Mouse (Mus musculus): ENCODE data around the gene Map6. TPM values are rescaled to one million over a fixed set of nuclear protein-coding genes. Genes with fewer than 3 reads are reported as not detected.

Gene Map6
- polyA plus RNA-seq, 1 experiment from 2014 or later = 155 TPM

DNA sequence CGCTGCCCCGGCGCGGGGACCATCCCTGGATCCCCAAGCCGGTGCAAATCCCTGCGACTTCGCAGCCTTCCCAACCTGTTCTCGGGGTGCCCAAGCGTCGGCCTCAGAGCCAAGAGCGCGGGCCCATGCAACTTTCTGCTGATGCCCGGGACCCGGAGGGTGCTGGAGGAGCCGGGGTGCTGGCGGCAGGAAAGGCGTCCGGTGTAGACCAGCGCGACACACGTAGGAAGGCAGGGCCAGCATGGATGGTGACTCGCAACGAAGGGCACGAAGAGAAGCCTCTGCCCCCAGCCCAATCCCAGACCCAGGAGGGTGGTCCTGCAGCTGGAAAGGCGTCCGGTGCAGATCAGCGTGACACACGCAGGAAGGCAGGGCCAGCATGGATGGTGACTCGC, 1.3 kb downstream of the Map6 start:
- Histone ChIP-seq H3K36me3 (replicated peaks) (no peaks in the 10 kb centered on the region), H3K9ac (peak overlapping the region; percentile 81), H3K4me2 (peak overlapping the region; percentile 90), H3K27ac (peak overlapping the region; percentile 96), H3K27me3 (replicated peaks) (no peaks in the 10 kb centered on the region), H3K4me3 (peak overlapping the region; percentile 67), H3K4me1 (peaks cover 51% of the 10 kb centered on the region), H3K9me3 (no peaks in the 10 kb centered on the region)
- ATAC-seq (replicated peaks) = peak; percentile 25
- WGBS = under 1% methylated on average over 29 of the region's 29 CpGs

DNA sequence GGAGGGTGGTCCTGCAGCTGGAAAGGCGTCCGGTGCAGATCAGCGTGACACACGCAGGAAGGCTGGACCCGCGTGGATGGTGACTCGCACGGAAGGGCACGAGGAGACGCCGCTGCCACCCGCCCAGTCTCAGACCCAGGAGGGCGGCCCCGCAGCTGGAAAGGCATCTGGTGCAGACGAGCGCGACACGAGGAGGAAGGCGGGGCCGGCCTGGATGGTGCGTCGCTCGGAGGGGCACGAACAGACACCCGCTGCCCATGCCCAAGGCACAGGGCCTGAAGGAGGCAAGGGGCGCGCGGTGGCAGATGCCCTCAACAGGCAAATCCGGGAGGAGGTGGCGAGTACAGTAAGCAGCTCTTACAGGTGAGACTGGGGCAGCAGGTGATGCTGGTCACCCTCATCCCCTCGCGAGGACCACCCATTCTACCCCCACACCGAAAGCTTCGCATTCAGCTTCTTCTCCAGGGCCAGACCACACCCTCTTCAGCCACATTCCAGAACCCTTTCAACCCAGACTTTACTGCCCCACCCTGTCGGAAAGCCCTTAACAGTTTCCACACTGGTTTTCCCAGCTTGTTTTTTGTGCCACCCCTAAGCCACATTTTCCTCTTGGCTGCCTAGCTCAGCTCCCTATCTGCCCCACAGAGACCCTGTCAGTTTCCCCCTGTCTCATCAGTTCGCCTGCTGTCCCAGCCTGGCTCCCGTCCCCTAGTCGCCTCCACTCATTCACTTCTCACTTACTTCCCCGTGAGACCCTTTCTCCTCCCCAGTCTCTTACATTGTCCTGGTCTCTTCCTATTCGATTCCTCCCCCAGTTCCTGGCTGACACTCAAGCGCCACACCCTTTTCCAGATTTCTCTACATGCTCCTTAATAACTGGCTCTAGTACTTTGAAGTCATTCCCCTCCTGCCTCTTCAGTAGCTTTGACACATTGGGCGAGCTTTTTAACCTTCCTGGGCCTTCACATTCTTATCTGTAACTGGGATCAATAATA, 2.0 kb downstream of the Map6 start:
- peak overlapping the region; percentile 96 for H3K27ac ChIP-seq
- 5% methylated on average over 42 of the region's 42 CpGs for WGBS
- H3K9ac ChIP-seq = peak overlapping the region; percentile 81
- H3K4me1 ChIP-seq = peaks cover 59% of the 10 kb centered on the region
- no peaks in the 10 kb centered on the region for H3K36me3 ChIP-seq (replicated peaks)
- peak overlapping the region; percentile 67 for H3K4me3 ChIP-seq
- ATAC-seq (replicated peaks) = peak; percentile 10; the same call in 1 of the 2 replicates
- no peaks in the 10 kb centered on the region for H3K27me3 ChIP-seq (replicated peaks)
- no peaks in the 10 kb centered on the region for H3K9me3 ChIP-seq
- H3K4me2 ChIP-seq = peak overlapping the region; percentile 90

DNA sequence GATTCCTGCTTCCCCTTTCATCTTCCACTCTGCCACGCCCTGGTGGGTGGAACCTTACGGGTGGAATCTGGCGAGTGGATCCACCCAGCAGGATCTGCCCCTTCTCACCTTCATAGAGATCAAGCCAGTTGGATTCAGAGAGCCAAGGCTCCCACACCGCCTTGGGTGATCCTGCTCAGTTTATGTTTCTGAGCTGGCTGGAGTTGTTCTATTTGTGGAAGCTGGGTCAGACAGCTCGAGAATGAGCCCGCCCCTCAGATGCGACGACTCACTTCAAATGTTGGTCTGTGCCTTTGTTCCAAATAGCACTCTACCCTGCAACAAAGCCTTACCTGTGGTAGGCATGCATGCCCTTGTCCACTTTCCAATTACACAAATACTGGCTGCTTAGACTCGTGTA, 4.4 kb downstream of the Map6 start:
- H3K27ac ChIP-seq = peak overlapping the region; percentile 54; the same call in 1 of the 2 replicates
- no peak for ATAC-seq (replicated peaks)
- no peaks in the 10 kb centered on the region for H3K36me3 ChIP-seq (replicated peaks)

DNA sequence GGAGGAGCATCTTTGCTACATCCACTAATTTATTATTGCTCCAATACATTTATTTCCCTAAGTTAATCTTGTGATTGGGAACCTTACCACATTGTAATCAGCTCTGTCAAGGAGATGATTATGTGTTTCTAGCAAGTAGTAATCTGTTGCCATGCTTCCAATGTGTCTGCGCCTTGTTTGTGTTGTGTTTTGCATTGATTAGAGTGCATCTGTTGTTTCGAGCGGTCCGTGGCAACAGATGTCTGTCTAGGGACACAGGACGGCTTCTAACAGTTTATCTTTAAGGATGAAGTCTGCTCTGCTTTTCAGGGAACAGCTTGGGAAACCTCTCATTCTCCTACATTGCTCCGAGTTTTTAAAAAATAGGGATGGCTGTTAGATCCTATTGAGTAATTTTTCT, 7.9 kb downstream of the Map6 start:
- H3K4me1 ChIP-seq = peaks cover 69% of the 10 kb centered on the region
- H3K9ac ChIP-seq = no peak overlapping the region
- peak overlapping the region; percentile 27; the same call in 1 of the 2 replicates for H3K4me2 ChIP-seq
- H3K27ac ChIP-seq = no peak overlapping the region
- H3K27me3 ChIP-seq (replicated peaks) = no peaks in the 10 kb centered on the region
- ATAC-seq (replicated peaks) = no peak
- no peak overlapping the region for H3K4me3 ChIP-seq
- H3K36me3 ChIP-seq (replicated peaks) = no peaks in the 10 kb centered on the region
- WGBS = 47% methylated on average over 6 of the region's 6 CpGs
- no peaks in the 10 kb centered on the region for H3K9me3 ChIP-seq

More for the DNA sequence above, 4.4 kb downstream of the Map6 start:
- Histone ChIP-seq H3K9me3 (no peaks in the 10 kb centered on the region), H3K4me2 (peak overlapping the region; percentile 90), H3K27me3 (replicated peaks) (no peaks in the 10 kb centered on the region), H3K4me1 (peaks cover 73% of the 10 kb centered on the region), H3K4me3 (peak overlapping the region; percentile 67), H3K9ac (peak overlapping the region; percentile 81)
- WGBS = 36% methylated on average over 9 of the region's 9 CpGs

- H3K4me1 ChIP-seq = peaks cover 61% of the 10 kb centered on the region
- WGBS = 86% methylated on average over 1 of the region's 1 CpGs
- H3K36me3 ChIP-seq (replicated peaks) = no peaks in the 10 kb centered on the region
- no peak for ATAC-seq (replicated peaks)
- no peak overlapping the region for H3K9ac ChIP-seq
- H3K9me3 ChIP-seq = no peaks in the 10 kb centered on the region
- no peak overlapping the region for H3K27ac ChIP-seq
- H3K4me3 ChIP-seq = no peak overlapping the region
- no peaks in the 10 kb centered on the region for H3K27me3 ChIP-seq (replicated peaks)
- H3K4me2 ChIP-seq = no peak overlapping the region
Measured at GRCm38 (mm10) chr7:99276679-99277078, 9.4 kb downstream of the Map6 start.

- Histone ChIP-seq H3K27ac (no peak overlapping the region), H3K27me3 (replicated peaks) (no peaks in the 10 kb centered on the region), H3K36me3 (replicated peaks) (no peaks in the 10 kb centered on the region), H3K9me3 (no peaks in the 10 kb centered on the region), H3K4me1 (peaks cover 48% of the 10 kb centered on the region), H3K4me2 (no peak overlapping the region), H3K4me3 (no peak overlapping the region), H3K9ac (no peak overlapping the region)
- ATAC-seq (replicated peaks) = no peak
- WGBS = 86% methylated on average over 8 of the region's 8 CpGs
Measured at GRCm38 (mm10) chr7:99278309-99278708, 11.1 kb downstream of the Map6 start.

DNA sequence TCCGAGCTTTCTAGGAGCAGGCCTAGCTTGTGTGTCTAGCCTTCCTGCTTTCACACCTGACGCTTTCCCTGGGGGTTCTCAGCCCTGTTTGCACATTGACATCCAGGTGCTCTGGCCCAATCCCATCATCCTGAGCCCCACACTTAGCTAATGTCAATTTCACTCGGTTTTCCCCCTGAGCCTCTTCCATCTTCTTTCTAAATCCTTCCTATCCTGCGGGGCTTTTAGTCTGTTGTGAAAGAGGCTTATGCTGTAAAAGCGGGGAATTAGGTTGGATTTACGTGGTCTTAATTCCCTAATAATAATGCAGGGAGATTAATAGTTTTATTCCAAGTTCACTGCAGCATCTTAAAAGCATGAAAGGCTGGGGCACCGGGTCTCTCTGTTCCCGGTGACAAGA, 12.3 kb downstream of the Map6 start:
- H3K9me3 ChIP-seq = no peaks in the 10 kb centered on the region
- H3K4me3 ChIP-seq = no peak overlapping the region
- no peak overlapping the region for H3K27ac ChIP-seq
- H3K9ac ChIP-seq = no peak overlapping the region
- H3K4me2 ChIP-seq = no peak overlapping the region
- H3K27me3 ChIP-seq (replicated peaks) = no peaks in the 10 kb centered on the region
- H3K36me3 ChIP-seq (replicated peaks) = no peaks in the 10 kb centered on the region
- ATAC-seq (replicated peaks) = no peak
- WGBS = 23% methylated on average over 8 of the region's 8 CpGs
- peaks cover 35% of the 10 kb centered on the region for H3K4me1 ChIP-seq

- Histone ChIP-seq H3K4me3 (no peak overlapping the region), H3K9me3 (0 out of 2 replicates have a peak, but pooled peaks cover 3% of the 10 kb centered on the region), H3K36me3 (replicated peaks) (0 out of 2 replicates have a peak, but pooled peaks cover 4% of the 10 kb centered on the region), H3K4me2 (no peak overlapping the region), H3K4me1 (peaks cover 22% of the 10 kb centered on the region), H3K27ac (peak overlapping the region; percentile 42), H3K27me3 (replicated peaks) (no peaks in the 10 kb centered on the region), H3K9ac (no peak overlapping the region)
- peak; percentile 86 for ATAC-seq (replicated peaks)
- 15% methylated on average over 3 of the region's 3 CpGs for WGBS
Measured at GRCm38 (mm10) chr7:99287287-99287686, 20.0 kb downstream of the Map6 start.

GRCm38 (mm10) chr7:99290008-99290407, 22.8 kb downstream of the Map6 start:
- H3K9me3 ChIP-seq = 0 out of 2 replicates have a peak, but pooled peaks cover 3% of the 10 kb centered on the region
- ATAC-seq (replicated peaks) = no peak
- no peak overlapping the region for H3K4me2 ChIP-seq
- peaks cover 25% of the 10 kb centered on the region for H3K4me1 ChIP-seq
- peaks cover 17% of the 10 kb centered on the region for H3K36me3 ChIP-seq (replicated peaks)
- no peak overlapping the region for H3K9ac ChIP-seq
- no peak overlapping the region for H3K4me3 ChIP-seq
- H3K27me3 ChIP-seq (replicated peaks) = no peaks in the 10 kb centered on the region
- peak overlapping the region; percentile 4; the same call in 1 of the 2 replicates for H3K27ac ChIP-seq
- WGBS = 60% methylated on average over 8 of the region's 8 CpGs

DNA sequence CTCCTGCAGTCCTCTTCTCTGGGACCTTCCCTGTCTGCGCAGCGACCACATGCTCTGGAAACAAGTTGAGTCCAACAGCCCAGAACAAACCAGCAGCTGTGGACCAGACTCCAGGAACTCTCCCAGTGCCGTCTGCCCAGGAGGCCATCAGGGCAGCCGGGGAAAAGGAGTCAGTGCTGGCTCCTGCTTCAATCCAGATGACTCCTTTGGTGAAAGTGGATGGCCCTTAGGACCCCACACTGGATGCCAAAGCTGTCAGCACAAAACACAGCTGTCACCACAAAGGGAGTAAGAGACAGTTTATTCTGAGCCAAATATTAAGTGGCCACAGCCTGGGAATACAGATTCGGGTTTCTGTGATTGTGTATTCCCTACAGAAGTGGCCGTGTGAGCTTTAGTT, 23.7 kb downstream of the Map6 start:
- no peak overlapping the region for H3K27ac ChIP-seq
- no peak for ATAC-seq (replicated peaks)

DNA sequence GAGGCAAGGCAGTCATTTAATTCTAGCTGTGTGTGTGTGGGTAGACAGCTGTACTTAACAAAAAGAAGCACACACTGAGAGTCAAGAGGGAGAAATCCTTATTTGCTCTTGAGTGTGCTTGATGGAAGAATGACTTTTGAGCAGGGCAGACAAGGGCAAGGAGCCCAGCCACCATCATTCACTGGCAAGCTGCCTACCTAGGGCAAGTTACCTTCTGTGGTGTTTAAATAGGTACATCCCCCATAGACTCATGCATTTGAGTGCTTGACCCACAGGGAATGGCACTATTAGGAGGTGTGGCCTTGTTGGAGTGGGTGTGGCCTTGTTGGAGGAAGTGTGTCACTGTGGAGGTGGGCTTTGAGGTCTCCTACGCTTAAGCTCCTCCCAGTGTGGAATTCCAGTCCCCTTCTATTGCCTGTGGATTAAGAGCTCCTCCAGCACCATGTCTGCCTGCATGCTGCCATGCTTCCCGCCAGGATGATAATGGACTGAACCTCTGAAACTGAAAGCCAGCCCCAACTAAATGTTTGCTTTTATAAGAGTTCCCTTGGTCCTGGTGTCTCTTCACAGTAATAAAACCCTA, 27.0 kb downstream of the Map6 start:
- peaks cover 13% of the 10 kb centered on the region for H3K36me3 ChIP-seq (replicated peaks)
- 0 out of 2 replicates have a peak, but pooled peaks have one; percentile 42 for ATAC-seq (replicated peaks)
- peaks cover 18% of the 10 kb centered on the region for H3K4me1 ChIP-seq
- no peak overlapping the region for H3K4me3 ChIP-seq
- H3K27ac ChIP-seq = no peak overlapping the region
- H3K9me3 ChIP-seq = no peaks in the 10 kb centered on the region
- no peak overlapping the region for H3K9ac ChIP-seq
- 85% methylated on average over 2 of the region's 2 CpGs for WGBS
- no peaks in the 10 kb centered on the region for H3K27me3 ChIP-seq (replicated peaks)
- H3K4me2 ChIP-seq = no peak overlapping the region

More for the DNA sequence above, 23.7 kb downstream of the Map6 start:
- Histone ChIP-seq H3K36me3 (replicated peaks) (peaks cover 13% of the 10 kb centered on the region), H3K4me1 (peaks cover 29% of the 10 kb centered on the region), H3K27me3 (replicated peaks) (no peaks in the 10 kb centered on the region), H3K9me3 (0 out of 2 replicates have a peak, but pooled peaks cover 3% of the 10 kb centered on the region), H3K4me2 (no peak overlapping the region), H3K9ac (no peak overlapping the region), H3K4me3 (no peak overlapping the region)
- 62% methylated on average over 6 of the region's 6 CpGs for WGBS

- H3K4me3 ChIP-seq = no peak overlapping the region
- no peak overlapping the region for H3K4me2 ChIP-seq
- no peak overlapping the region for H3K9ac ChIP-seq
- H3K27ac ChIP-seq = peak overlapping the region; percentile 13; the same call in 1 of the 2 replicates
- 0 out of 2 replicates have a peak, but pooled peaks have one; percentile 11 for ATAC-seq (replicated peaks)
- H3K27me3 ChIP-seq (replicated peaks) = no peaks in the 10 kb centered on the region
- no peaks in the 10 kb centered on the region for H3K9me3 ChIP-seq
- 53% methylated on average over 8 of the region's 8 CpGs for WGBS
- peaks cover 13% of the 10 kb centered on the region for H3K36me3 ChIP-seq (replicated peaks)
- peaks cover 13% of the 10 kb centered on the region for H3K4me1 ChIP-seq
Measured at GRCm38 (mm10) chr7:99295104-99295503, 27.9 kb downstream of the Map6 start.

Measured in midbrain, embryonic 15.5 days (tissue).